Mouse (Mus musculus) lung, postnatal 0 days (tissue): ENCODE measurements around the gene Pmpcb. TPM values are rescaled to one million over a fixed set of nuclear protein-coding genes. Genes with fewer than 3 reads are reported as not detected.

Source experiments
- ATAC-seq: fragments of 200-750 bp; cut with Nextera tagmentation; 2 replicates; pipeline ENCODE4 v1.8.0; 2017; ENCODE audit warnings: moderate library complexity
- DNase-seq: peaks from one replicate; pipeline ENCODE4 v3.0.0-alpha.2; 2016; ENCODE audit warnings: low spot score
- H3K27ac ChIP-seq: fragments of 300-500 bp; sonication (generic); 2 replicates; pipeline ENCODE4 v1.5.1; 2014; ENCODE audit warnings: antibody characterized with exemption, mild to moderate bottlenecking, low read length, mixed read lengths
- H3K27me3 ChIP-seq: fragments of 300-500 bp; sonication (generic); replicated peaks from 2 replicates; pipeline ENCODE4 v1.6.1; 2014; ENCODE audit warnings: low read length, mixed read lengths; ENCODE audit not compliant: insufficient read depth
- H3K36me3 ChIP-seq: fragments of 300-500 bp; sonication (generic); 2 replicates; pipeline ENCODE4 v1.6.1; 2014; ENCODE audit warnings: low read length, mixed read lengths; ENCODE audit not compliant: insufficient read depth
- H3K4me1 ChIP-seq: fragments of 300-500 bp; sonication (generic); 2 replicates; pipeline ENCODE4 v1.6.1; 2014; ENCODE audit warnings: antibody characterized with exemption, low read depth, low read length, mixed read lengths; ENCODE audit not compliant: insufficient read depth
- H3K4me2 ChIP-seq: fragments of 300-500 bp; sonication (generic); replicated peaks from 2 replicates; pipeline ENCODE4 v1.6.1; 2014; ENCODE audit warnings: low read depth, mild to moderate bottlenecking, low read length, moderate library complexity, mixed read lengths
- H3K4me3 ChIP-seq: fragments of 300-500 bp; sonication (generic); 2 replicates; pipeline ENCODE4 v1.5.1; 2014; ENCODE audit warnings: low read depth, low read length
- H3K9ac ChIP-seq: fragments of 300-500 bp; sonication (generic); replicated peaks from 2 replicates; pipeline ENCODE4 v1.6.1; 2014; ENCODE audit warnings: low read depth, mild to moderate bottlenecking
- H3K9me3 ChIP-seq: fragments of 300-500 bp; sonication (generic); 2 replicates; pipeline ENCODE4 v1.6.1; 2016; ENCODE audit warnings: low read length, mixed read lengths
- CTCF ChIP-seq: IDR thresholded peaks from 2 replicates; pipeline ENCODE4 v1.5.1; 2016; ENCODE audit warnings: antibody characterized with exemption, mild to moderate bottlenecking
- EP300 ChIP-seq: IDR thresholded peaks from 2 replicates; pipeline ENCODE4 v1.6.1; 2016; ENCODE audit warnings: antibody characterized with exemption, mild to moderate bottlenecking, control low read depth
- WGBS: fragments of 180-500 bp; shearing (Covaris S2); extraction: QIAGEN DNeasy Blood & Tissue Kit; methylation state at CpG from one replicate; pipeline ENCODE4 v1.1.7; 2014; 5-methylcytosine and 5-hydroxymethylcytosine counted together
- polyA plus RNA-seq: library from polyadenylated mRNA; unstranded; fragments of >200 nt; fragmentation: Nextera tagmentation; extraction: Ambion mirVana; gene quantifications from 2 replicates; pipeline ENCODE4 v1.2.1, GENCODE M21; 2015

Gene Pmpcb
- polyA plus RNA-seq, 1 experiment from 2014 or later: 41.8 TPM

GRCm38 (mm10) chr5:21803691-21804188, 66.8 kb downstream of the Pmpcb start:
- Histone ChIP-seq H3K36me3 (peaks cover 34% of the 10 kb centered on the region), H3K27ac (no peak overlapping the region), H3K4me2 (no peak overlapping the region), H3K4me1 (no peaks in the 10 kb centered on the region), H3K4me3 (no peak overlapping the region), H3K27me3 (no peaks in the 10 kb centered on the region), H3K9me3 (no peaks in the 10 kb centered on the region), H3K9ac (no peak overlapping the region)
- no peak for TF ChIP-seq CTCF
- TF ChIP-seq EP300: no peak
- WGBS: 83% methylated on average over 12 of the region's 12 CpGs
- DNase-seq (no peak), ATAC-seq (no peak)

DNA sequence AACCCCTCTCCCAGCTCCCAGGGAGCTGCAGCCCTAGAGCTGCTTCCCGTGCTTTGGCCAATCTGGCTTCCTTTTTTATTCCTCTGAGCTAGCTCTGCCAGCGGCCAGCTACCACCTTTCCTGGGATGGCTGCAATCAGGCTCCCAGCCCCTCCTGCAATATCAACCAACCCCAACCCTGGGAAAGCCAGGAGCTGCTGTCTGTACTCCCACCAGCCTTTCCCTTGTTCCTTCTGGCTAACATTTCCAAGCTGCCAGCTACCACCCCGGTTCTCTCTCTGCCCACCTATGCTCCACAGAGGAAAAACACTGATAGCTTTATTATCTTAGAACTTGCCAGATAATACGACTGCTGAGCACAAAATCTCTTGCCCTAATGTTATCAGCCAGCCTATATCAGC, 67.9 kb downstream of the Pmpcb start:
- WGBS: 72% methylated on average over 4 of the region's 4 CpGs

More for the DNA sequence above, 67.9 kb downstream of the Pmpcb start:
- TF ChIP-seq EP300: no peak
- TF ChIP-seq CTCF: no peak
- DNase-seq (no peak), ATAC-seq (no peak)
- H3K36me3 ChIP-seq: peaks cover 25% of the 10 kb centered on the region
- no peak overlapping the region for H3K9ac ChIP-seq
- H3K4me3 ChIP-seq: no peak overlapping the region
- no peak overlapping the region for H3K27ac ChIP-seq
- H3K4me2 ChIP-seq: no peak overlapping the region
- no peaks in the 10 kb centered on the region for H3K4me1 ChIP-seq
- no peaks in the 10 kb centered on the region for H3K9me3 ChIP-seq
- H3K27me3 ChIP-seq: no peaks in the 10 kb centered on the region

Other genes with a start within 250 kb of the Pmpcb start
- 33.5 and 35.7 TPM in 2 replicates for gene Lrrc17, start 193.6 kb upstream of the Pmpcb start, polyA plus RNA-seq
- 1.1 and 1.2 TPM in 2 replicates for gene Fbxl13, start 91.5 kb upstream of the Pmpcb start, polyA plus RNA-seq
- 30.1 and 33.4 TPM in 2 replicates for gene Armc10, start 91.3 kb upstream of the Pmpcb start, polyA plus RNA-seq
- 2.1 and 2.5 TPM in 2 replicates for gene Napepld, start 35.7 kb upstream of the Pmpcb start, polyA plus RNA-seq
- 34.2 and 35.4 TPM in 2 replicates for gene Dnajc2, start 48.1 kb downstream of the Pmpcb start, polyA plus RNA-seq
- gene Psmc2, start 48.1 kb downstream of the Pmpcb start, polyA plus RNA-seq: 105 and 108 TPM in 2 replicates
- gene Slc26a5, start 128.5 kb downstream of the Pmpcb start, polyA plus RNA-seq: not detected in 2 replicates